Mouse (Mus musculus): ENCODE data around the gene Ywhag.

- TF ChIP-seq CTCF (IDR thresholded peaks at IDR 0.05; ENCODE audit: control insufficient read depth, insufficient read depth, insufficient read length) (no peak), MAX (IDR thresholded peaks at IDR 0.05) (no peak), CEBPB (IDR thresholded peaks at IDR 0.05; ENCODE audit: low read depth) (no peak), USF1 (IDR thresholded peaks at IDR 0.05; ENCODE audit: low read depth) (no peak), MYOG (IDR thresholded peaks at IDR 0.05; ENCODE audit: control insufficient read depth, extremely low read depth, insufficient read length) (no peak), MYOD1 (IDR thresholded peaks at IDR 0.05; ENCODE audit: control insufficient read depth, insufficient read length, low read depth) (no peak), FOSL1 (IDR thresholded peaks at IDR 0.05; ENCODE audit: insufficient read depth, low read length, poor library complexity, severe bottlenecking) (no peak)
Measured at GRCm38 (mm10) chr5:135918593-135918992, 15.8 kb downstream of the Ywhag start.

All from C2C12 (cell line).